Mouse (Mus musculus) liver, adult 10 weeks (tissue): ENCODE data around the gene Slc9a3r2. TPM values are rescaled to one million over a fixed set of nuclear protein-coding genes. Genes with fewer than 3 reads are reported as not detected.

Source experiments
- polyA plus RNA-seq: library from polyadenylated mRNA; stranded (reverse); fragments of 350-450 nt; fragmentation: Illumina TruSeq; extraction: RNeasy Lipid Tissue Mini Kit (QIAGEN cat#74804); gene quantifications from one replicate; pipeline ENCODE4 v1.2.3, GENCODE M21; 2014; ENCODE audit warnings: low read depth, low replicate concordance

The Slc9a3r2 gene
- 3.9 TPM for polyA plus RNA-seq

DNA sequence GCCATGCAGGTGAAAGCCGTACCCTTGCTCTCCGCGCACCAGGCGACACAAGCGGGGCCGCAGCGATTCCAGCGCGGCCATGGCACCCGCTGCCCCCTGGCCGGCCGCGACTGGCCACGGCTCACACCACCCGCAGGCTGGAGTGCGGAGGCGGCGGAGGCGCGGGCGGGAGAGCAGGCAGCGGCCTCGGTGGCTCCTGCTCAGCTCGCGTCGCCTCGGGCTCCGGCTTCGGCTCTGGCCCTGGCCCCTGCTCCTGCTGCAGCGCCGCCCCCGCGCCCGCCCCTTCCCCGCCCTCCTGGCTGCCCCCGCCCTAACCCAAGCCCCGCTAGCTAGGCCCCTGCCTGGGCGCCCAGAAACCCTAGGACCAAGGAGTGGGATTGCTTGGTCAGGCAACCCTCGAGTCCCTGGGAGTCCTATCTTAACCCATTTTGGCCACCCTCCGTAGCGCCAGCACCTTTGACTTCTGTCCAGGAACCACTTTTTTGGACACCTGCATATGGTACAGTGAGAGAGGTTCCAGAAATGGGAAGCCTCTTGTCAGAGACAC is at the start of gene Slc9a3r2:
Gene Slc9a3r2 (minus strand): TSS at position 258 of the 547 bp plus-strand sequence.

DNA sequence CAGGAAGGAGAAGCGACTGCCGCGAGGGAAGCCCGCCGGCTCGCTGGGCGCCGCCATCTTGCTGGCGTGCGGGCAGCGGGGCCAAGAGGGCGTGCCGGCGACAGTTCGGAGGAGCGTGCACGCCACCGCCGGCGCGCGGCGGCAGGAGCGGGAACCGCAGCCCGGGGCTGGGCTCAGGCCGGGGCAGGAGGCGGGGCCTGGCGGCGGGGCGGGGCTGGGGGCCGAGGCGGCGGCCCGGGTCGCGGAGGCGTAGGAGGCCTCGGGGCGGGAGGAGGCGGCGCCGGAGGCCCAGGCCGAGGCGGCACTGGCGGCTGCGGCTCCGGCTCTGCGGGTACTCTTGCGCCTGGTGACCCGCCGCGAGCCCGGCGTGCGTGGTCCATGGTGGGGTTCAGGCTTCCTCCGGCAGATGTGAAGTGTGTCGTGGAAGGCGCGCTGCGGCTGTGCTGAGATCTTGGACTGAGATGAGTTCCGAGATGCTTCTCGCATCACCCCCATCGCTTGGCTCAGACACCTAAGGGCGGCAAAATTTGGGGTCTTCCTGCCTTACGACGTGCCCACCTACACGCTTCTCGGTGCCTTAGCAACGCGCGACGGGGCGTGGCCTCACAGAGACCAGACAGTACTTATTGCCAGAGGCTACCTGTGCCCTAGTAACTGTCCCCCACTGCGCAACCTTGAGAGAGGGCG is 46.0 kb upstream of the Slc9a3r2 start, which contains the start of the genes Gfer and Noxo1:
Gene Gfer (minus strand): TSS at position 146 of the 687 bp plus-strand sequence.
Gene Noxo1 (plus strand): TSS at position 224 of the 687 bp plus-strand sequence.

DNA sequence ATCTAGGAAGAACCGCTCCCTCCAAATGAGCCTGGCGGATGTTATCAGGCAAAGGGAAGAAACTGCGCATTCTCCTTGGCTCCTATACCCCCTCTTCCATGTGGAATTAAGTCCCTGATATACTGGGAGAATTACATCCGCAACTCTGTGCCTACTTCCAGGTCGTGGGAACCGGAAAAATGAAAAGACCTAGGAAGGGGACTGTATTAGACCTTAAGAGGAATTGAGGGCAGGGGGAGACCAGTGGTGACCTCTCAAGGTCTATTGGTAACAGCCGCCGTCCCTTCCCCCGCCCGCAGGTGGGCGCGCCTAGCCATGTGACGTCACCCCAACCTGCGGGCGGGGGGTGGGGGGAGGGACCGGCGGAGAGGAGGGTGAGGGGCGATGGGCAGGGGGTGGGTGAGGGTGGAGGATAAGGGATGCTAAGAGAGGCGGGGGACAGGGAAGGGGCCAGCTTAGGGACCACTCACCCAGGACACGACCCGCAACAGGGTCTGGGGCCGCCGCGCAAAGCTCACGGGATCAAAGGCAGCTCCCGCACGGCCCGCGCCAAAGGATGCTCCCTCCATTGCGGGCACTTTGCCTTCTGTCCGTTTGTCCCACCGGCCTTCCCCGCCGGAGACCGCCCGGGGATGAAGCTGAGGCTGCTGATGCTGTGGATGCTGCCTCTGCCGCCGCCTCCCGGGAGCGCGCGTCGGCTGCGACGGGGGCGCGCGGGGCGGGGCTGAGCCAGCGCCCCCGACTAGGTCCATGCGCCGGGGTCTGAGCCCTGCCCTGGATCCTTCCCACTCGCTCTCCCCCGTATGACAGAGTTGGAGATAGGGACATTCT is 39.3 kb upstream of the Slc9a3r2 start, which contains the start of gene Syngr3:
Gene Syngr3 (minus strand): TSS at position 705 of the 831 bp plus-strand sequence.

DNA sequence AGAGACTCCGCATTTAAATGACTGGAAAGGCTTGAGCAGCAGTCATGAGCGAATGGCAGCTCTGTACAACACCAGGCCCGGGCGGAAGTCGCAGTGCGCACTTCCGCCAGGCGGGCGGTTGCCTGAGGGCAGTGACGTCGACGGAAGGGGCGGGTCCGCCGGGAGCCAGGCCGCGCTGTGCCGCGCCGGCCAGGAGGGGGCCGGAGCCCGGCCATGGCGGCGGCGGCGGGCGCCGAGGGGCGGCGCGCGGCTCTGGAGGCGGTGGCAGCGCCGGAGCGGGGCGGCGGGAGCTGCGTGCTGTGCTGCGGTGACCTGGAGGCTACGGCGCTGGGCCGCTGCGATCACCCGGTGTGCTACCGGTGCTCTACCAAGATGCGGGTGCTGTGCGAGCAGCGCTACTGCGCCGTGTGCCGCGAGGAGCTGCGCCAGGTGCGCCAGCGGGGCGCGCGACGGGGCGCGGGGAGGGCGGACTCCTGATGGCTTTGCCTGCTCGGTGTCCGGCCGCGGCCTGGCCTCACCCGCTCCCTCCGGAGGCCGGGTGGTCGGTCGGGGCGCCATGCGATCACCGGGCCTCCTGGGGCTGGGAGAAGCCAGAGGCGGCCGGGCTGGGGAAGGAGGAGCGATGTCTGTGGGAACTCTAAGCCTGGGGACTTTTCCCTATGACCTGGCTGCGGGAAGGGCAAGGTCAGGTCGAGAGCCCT is 19.6 kb upstream of the Slc9a3r2 start, which contains the start of gene Zfp598:
Gene Zfp598 (plus strand): TSS at position 143 of the 701 bp plus-strand sequence.

GRCm38 (mm10) chr17:24658017-24658758 is 8.1 kb upstream of the Slc9a3r2 start, which contains the start of gene Npw:
TSS of gene Npw (minus strand) at chr17:24658457.

DNA sequence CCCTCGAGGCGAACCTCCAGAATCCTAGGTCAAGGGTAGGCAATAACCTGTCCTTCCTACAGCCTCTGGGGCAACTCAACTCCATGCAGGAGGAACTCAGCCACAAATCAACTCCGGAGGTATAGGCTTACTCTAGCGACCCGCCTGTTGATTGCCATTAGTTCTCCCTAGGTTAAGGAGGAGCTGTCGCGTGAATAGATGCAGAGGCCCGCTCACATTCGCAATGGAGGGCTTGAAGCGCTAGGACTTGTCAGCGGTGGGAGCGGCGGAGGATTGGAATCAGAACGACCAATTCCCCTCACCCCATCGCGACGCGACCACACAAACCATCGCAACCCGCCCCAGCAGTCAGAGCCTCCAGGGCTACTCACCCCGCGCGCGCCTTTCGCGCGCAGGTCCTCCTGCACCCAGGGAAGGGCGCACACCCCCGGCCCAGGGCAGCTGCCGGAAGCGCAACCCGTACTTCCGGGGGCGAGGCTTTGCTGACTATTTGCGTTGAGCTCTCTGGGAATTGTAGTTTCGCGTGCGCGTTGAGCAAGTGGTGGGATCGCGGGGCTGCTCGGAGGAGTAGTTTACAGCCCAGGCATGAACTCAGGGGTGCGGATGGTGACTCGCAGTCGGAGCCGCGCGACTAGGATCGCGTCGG is 17.8 kb downstream of the Slc9a3r2 start, which contains the start of the genes Tsc2 and Nthl1:
Gene Tsc2 (minus strand): TSS at position 464 of the 646 bp plus-strand sequence.
Gene Nthl1 (plus strand): TSS at position 514 of the 646 bp plus-strand sequence.

Other genes starting within 250 kb of the Slc9a3r2 start
- 19.3 TPM for gene Rnps1, start 235.8 kb downstream of the Slc9a3r2 start, polyA plus RNA-seq
- 61.8 TPM for gene Eci1, start 223.7 kb downstream of the Slc9a3r2 start, polyA plus RNA-seq
- gene Dnase1l2, start 207.2 kb downstream of the Slc9a3r2 start, polyA plus RNA-seq = not detected
- 0.37 TPM for gene E4f1, start 180.0 kb downstream of the Slc9a3r2 start, polyA plus RNA-seq
- 6.5 TPM for gene Pgp, start 179.9 kb downstream of the Slc9a3r2 start, polyA plus RNA-seq
- gene Bricd5, start 176.4 kb downstream of the Slc9a3r2 start, polyA plus RNA-seq = not detected
- gene Mlst8, start 171.2 kb downstream of the Slc9a3r2 start, polyA plus RNA-seq = 1.8 TPM
- gene Caskin1, start 161.7 kb downstream of the Slc9a3r2 start, polyA plus RNA-seq = not detected
- 3.5 TPM for gene Traf7, start 122.4 kb downstream of the Slc9a3r2 start, polyA plus RNA-seq
- not detected for gene Rab26, start 116.1 kb downstream of the Slc9a3r2 start, polyA plus RNA-seq
- gene Pkd1, start 100.5 kb downstream of the Slc9a3r2 start, polyA plus RNA-seq = 1.3 TPM
- gene Tsc2, start 17.7 kb downstream of the Slc9a3r2 start, polyA plus RNA-seq = 7.0 TPM
- 0.50 TPM for gene Nthl1, start 17.6 kb downstream of the Slc9a3r2 start, polyA plus RNA-seq
- not detected for gene Npw, start 8.1 kb upstream of the Slc9a3r2 start, polyA plus RNA-seq
- gene Zfp598, start 19.4 kb upstream of the Slc9a3r2 start, polyA plus RNA-seq = 3.4 TPM
- gene Syngr3, start 39.6 kb upstream of the Slc9a3r2 start, polyA plus RNA-seq = not detected
- 12.1 TPM for gene Gfer, start 45.8 kb upstream of the Slc9a3r2 start, polyA plus RNA-seq
- gene Noxo1, start 45.9 kb upstream of the Slc9a3r2 start, polyA plus RNA-seq = not detected
- gene Tbl3, start 57.3 kb upstream of the Slc9a3r2 start, polyA plus RNA-seq = 0.58 TPM
- gene Rnf151, start 67.7 kb upstream of the Slc9a3r2 start, polyA plus RNA-seq = not detected
- gene Rps2, start 67.8 kb upstream of the Slc9a3r2 start, polyA plus RNA-seq = 483 TPM
- 138 TPM for gene Ndufb10, start 74.2 kb upstream of the Slc9a3r2 start, polyA plus RNA-seq
- gene Rpl3l, start 77.5 kb upstream of the Slc9a3r2 start, polyA plus RNA-seq = not detected
- 93.0 TPM for gene Msrb1, start 86.3 kb upstream of the Slc9a3r2 start, polyA plus RNA-seq
- not detected for gene Hs3st6, start 102.7 kb upstream of the Slc9a3r2 start, polyA plus RNA-seq
- gene Meiob, start 154.0 kb upstream of the Slc9a3r2 start, polyA plus RNA-seq = 22.4 TPM
- gene Hagh, start 189.8 kb upstream of the Slc9a3r2 start, polyA plus RNA-seq = 123 TPM
- gene Fahd1, start 200.0 kb upstream of the Slc9a3r2 start, polyA plus RNA-seq = 116 TPM
- 3.5 TPM for gene Igfals, start 215.7 kb upstream of the Slc9a3r2 start, polyA plus RNA-seq
- 4.6 TPM for gene Nubp2, start 236.0 kb upstream of the Slc9a3r2 start, polyA plus RNA-seq
- not detected for gene Spsb3, start 236.3 kb upstream of the Slc9a3r2 start, polyA plus RNA-seq
- 1.8 TPM for gene Eme2, start 244.8 kb upstream of the Slc9a3r2 start, polyA plus RNA-seq
- 3.6 TPM for gene Mrps34, start 244.8 kb upstream of the Slc9a3r2 start, polyA plus RNA-seq
- gene Nme3, start 246.2 kb upstream of the Slc9a3r2 start, polyA plus RNA-seq = 4.9 TPM